Mouse (Mus musculus) thymus, adult 2 months (tissue): ENCODE results near the gene Samt1.
"Not testable (repeated sequence)": the region's sequence is repeated elsewhere in the genome, so short reads cannot be mapped to it uniquely, and the experiment has no call there.

Source experiments
- CTCF ChIP-seq: fragments of 200-500 bp; IDR thresholded peaks from 2 replicates; pipeline ENCODE4 v1.5.1; 2012; ENCODE audit warnings: mild to moderate bottlenecking, control low read depth, low read length, moderate library complexity, borderline replicate concordance; ENCODE audit not compliant: control insufficient read depth, poor library complexity, insufficient read depth; ENCODE audit errors: extremely low read depth
- POLR2A ChIP-seq: fragments of 200-500 bp; IDR thresholded peaks from 2 replicates; pipeline ENCODE4 v1.6.1; 2012; ENCODE audit warnings: mild to moderate bottlenecking, low read length, control low read depth, moderate library complexity; ENCODE audit not compliant: control insufficient read depth, poor library complexity, insufficient read depth; ENCODE audit errors: extremely low read depth

DNA sequence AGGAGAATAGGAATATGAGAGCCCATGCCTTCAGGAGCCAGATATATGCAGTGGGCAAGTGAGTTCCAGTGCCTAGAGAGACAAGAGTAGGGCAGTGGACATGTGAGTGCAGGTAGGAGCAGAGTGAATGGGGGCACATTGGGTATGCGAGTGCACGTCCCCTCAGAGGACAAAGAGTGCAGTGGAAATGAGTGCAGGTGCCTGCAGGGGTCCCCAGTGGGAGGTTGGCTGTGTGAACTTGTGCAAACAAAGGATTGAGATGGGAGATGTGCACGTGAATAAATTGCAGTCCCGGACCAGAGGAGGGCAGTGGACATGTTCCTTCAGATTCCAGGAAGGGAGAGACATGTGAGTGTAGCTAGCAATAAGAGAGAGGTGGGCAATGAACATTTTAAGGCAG lies 36.0 kb downstream of the Samt1 start:
- TF ChIP-seq CTCF, POLR2A: not testable (repeated sequence)
